Mouse (Mus musculus) olfactory bulb, adult 2 months (tissue): ENCODE results near the gene Cebpg. TPM values are rescaled to one million over a fixed set of nuclear protein-coding genes. Genes with fewer than 3 reads are reported as not detected.

ENCODE experiments used
- H3K27ac ChIP-seq: fragments of 200-500 bp; 2 replicates; pipeline ENCODE4 v1.5.1; 2012; ENCODE audit warnings: low read depth, low read length; ENCODE audit not compliant: insufficient read depth
- H3K4me1 ChIP-seq: fragments of 200-500 bp; 2 replicates; pipeline ENCODE4 v1.6.1; 2012; ENCODE audit warnings: low read length; ENCODE audit not compliant: control insufficient read depth, insufficient read depth
- H3K4me3 ChIP-seq: fragments of 200-500 bp; 2 replicates; pipeline ENCODE4 v1.5.1; 2012; ENCODE audit warnings: mild to moderate bottlenecking, low read depth, low read length, moderate library complexity; ENCODE audit not compliant: insufficient read depth
- CTCF ChIP-seq: fragments of 200-500 bp; IDR thresholded peaks from 2 replicates; pipeline ENCODE4 v1.5.1; 2012; ENCODE audit warnings: low read depth, mild to moderate bottlenecking, low read length, moderate library complexity; ENCODE audit not compliant: insufficient read depth
- POLR2A ChIP-seq: fragments of 200-500 bp; IDR thresholded peaks from 2 replicates; pipeline ENCODE4 v1.6.1; 2012; ENCODE audit warnings: mild to moderate bottlenecking, low read depth, low read length, moderate library complexity; ENCODE audit not compliant: insufficient read depth
- WGBS: fragments of 180-500 bp; shearing (Covaris S2); methylation state at CpG from one replicate; pipeline ENCODE4 v1.1.7; 2018; 5-methylcytosine and 5-hydroxymethylcytosine counted together
- polyA plus RNA-seq: library from polyadenylated mRNA; stranded (reverse); fragments of >200 nt; gene quantifications from 2 replicates; pipeline ENCODE4 v1.2.4, GENCODE M21; 2012; ENCODE audit warnings: low replicate concordance; ENCODE audit not compliant: missing spikeins, insufficient read depth, insufficient read length

Cebpg gene
- polyA plus RNA-seq, 1 experiment, result not detected

DNA sequence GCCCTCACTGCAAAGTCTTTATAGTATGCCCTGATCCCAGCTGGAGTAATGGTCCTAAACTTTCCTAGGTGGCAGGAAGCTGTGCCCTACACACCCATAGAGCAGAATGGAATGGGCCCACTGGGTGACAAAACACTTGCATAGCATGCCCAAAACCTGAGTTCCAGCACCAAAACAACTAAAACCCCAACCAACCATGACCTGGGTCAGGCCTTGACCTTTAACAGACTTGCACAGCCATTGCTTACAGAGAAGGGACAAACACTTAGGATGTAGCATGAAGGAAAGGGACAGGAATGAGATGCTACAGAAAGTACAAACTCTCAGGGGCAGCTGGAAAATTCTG is 14.2 kb downstream of the Cebpg start:
- Histone ChIP-seq H3K4me1 (peaks cover 12% of the 10 kb centered on the region; the same call in 1 of the 2 replicates), H3K27ac (no peak overlapping the region), H3K4me3 (no peak overlapping the region)
- TF ChIP-seq POLR2A (no peak), CTCF (no peak)

DNA sequence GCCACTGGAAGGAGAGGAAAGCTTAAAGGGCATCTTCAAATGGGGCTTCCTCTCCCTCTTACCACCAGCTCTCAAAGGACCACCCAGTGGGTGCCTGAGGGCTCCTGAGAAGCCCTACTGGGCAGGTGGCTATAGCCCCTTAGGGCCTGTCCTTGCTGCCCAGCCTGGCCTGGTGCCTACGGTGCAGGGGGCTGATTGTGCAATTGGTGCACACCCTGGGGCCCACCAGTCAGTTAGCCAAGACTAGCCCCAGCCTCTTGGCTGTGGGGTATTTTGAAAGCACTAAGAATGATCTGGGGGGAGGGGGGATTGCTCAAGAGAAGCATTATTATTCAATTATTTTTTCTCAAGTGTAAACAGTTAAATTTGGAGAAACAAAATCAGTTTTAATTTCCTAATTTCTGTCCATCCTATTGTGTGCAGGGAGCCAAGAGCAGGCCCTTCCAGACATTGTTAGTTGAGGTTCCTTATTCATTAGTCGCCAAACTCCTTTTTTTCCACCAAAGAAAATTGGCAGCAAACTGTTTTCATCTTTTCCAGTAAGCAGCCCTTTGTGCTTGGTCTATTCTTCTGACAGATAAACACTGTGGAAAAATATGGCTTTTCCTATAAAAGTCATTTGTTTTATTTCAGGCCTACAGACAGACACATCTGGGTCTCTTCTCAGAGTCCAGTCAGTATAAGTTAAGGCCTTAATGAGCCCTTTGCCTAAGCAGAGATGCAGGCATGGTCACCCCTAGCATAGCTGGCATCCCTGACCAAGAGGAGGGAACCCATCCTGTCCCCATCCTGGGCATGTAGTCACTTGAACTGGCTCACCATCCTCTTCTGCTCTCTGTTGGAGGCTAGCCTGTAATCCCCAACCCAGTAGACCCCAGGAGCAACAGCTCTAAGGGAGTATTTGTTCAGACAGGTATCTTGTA is 14.8 kb downstream of the Cebpg start:
- no peak overlapping the region for H3K4me3 ChIP-seq
- TF ChIP-seq POLR2A (no peak), CTCF (no peak)

GRCm38 (mm10) chr7:35040176-35040972 is 16.0 kb downstream of the Cebpg start:
- Histone ChIP-seq H3K4me1 (peaks cover 19% of the 10 kb centered on the region), H3K27ac (no peak overlapping the region), H3K4me3 (no peak overlapping the region)
- WGBS, result 92% methylated on average over 9 of the region's 9 CpGs
- TF ChIP-seq POLR2A, result no peak

More for the DNA sequence above, 14.8 kb downstream of the Cebpg start:
- WGBS, result 49% methylated on average over 2 of the region's 2 CpGs
- H3K4me1 ChIP-seq, result peaks cover 13% of the 10 kb centered on the region
- no peak overlapping the region for H3K27ac ChIP-seq

DNA sequence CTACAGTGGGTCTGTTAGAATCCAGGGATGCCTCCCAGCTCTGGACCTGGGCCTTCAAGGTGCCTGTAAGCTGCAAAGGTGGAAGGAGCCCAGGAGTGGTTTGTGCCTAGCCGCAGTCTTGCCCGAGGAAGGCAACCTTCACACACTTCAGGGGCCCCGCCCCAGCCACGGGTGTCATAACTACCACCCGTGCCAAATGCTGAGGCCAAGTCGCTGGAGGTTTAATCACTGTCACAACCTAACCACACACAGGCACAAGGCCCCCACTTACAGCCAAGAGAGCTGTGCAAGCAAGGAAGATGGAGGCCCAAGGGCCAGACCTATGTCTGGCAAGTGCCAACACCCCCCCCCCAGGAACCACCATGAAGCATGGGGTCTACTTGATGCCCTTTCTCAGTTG is 19.0 kb downstream of the Cebpg start:
- Histone ChIP-seq H3K4me3 (no peak overlapping the region), H3K4me1 (peaks cover 11% of the 10 kb centered on the region), H3K27ac (no peak overlapping the region)
- WGBS, result 89% methylated on average over 6 of the region's 6 CpGs
- no peak for TF ChIP-seq CTCF
- TF ChIP-seq POLR2A, result no peak

- WGBS, result 59% methylated on average over 5 of the region's 5 CpGs
Observed at GRCm38 (mm10) chr7:35036266-35036731, 20.1 kb downstream of the Cebpg start.

DNA sequence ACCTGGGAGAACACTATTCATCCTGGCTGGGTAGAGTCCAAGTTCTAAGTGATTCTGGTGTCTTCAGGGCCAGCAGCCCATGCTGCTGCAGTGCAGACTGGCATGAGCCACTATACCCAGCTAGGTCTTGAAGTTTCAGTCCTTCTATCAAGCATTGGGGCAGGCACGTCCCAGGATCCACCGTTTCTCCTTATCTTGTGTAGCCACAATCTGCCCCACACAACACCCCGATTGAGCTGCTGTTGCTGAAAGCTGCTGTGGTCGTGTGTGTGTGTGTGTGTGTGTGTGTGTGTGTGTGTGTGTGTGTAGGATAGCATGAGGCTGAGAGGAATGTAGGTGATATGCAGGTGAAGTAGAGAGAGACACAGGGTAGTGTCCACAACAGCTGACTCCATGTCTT is 20.8 kb downstream of the Cebpg start:
- Histone ChIP-seq H3K4me3 (no peak overlapping the region), H3K27ac (no peak overlapping the region), H3K4me1 (peaks cover 7% of the 10 kb centered on the region; the same call in 1 of the 2 replicates)
- TF ChIP-seq POLR2A, result no peak
- TF ChIP-seq CTCF, result no peak
- WGBS, result 90% methylated on average over 4 of the region's 4 CpGs

More at GRCm38 (mm10) chr7:35036266-35036731, 20.1 kb downstream of the Cebpg start:
- TF ChIP-seq CTCF, result no peak
- no peak for TF ChIP-seq POLR2A
- no peak overlapping the region for H3K4me3 ChIP-seq
- no peak overlapping the region for H3K27ac ChIP-seq
- peaks cover 10% of the 10 kb centered on the region for H3K4me1 ChIP-seq

GRCm38 (mm10) chr7:35035141-35035553 is 21.2 kb downstream of the Cebpg start:
- Histone ChIP-seq H3K4me3 (no peak overlapping the region), H3K27ac (no peak overlapping the region), H3K4me1 (peaks cover 7% of the 10 kb centered on the region; the same call in 1 of the 2 replicates)
- 54% methylated on average over 6 of the region's 6 CpGs for WGBS
- TF ChIP-seq CTCF, result no peak
- no peak for TF ChIP-seq POLR2A

DNA sequence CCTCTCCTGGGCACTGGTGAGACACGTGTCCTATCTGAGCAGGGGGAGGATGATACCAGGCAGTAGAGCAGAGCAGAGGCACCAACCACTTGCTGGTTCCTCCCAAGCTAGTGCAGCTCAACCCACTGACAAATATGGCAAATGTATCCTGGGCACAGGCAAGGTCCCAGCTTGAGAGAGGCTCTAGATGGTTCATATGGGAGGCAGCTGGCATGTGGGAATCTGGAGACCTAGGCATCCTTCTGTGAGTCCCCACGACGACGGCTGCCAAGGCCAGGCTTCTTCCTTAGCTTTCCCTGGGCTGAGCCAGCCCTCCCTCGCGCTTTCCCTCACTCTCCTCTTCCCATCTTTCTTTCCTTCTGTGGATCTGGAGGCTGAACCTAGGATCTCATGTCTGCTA is 25.8 kb downstream of the Cebpg start:
- 83% methylated on average over 6 of the region's 6 CpGs for WGBS
- Histone ChIP-seq H3K4me1 (peaks cover 9% of the 10 kb centered on the region; the same call in 1 of the 2 replicates), H3K4me3 (no peak overlapping the region), H3K27ac (no peak overlapping the region)
- TF ChIP-seq POLR2A (no peak), CTCF (no peak)

GRCm38 (mm10) chr7:35029648-35030047 is 26.7 kb downstream of the Cebpg start:
- Histone ChIP-seq H3K4me1 (peaks cover 16% of the 10 kb centered on the region; the same call in 1 of the 2 replicates), H3K4me3 (no peak overlapping the region), H3K27ac (no peak overlapping the region)
- TF ChIP-seq POLR2A (no peak), CTCF (no peak)
- 86% methylated on average over 3 of the region's 3 CpGs for WGBS
